Mouse (Mus musculus) forebrain, postnatal 0 days (tissue): ENCODE data around the gene Skint11. TPM values are rescaled to one million over a fixed set of nuclear protein-coding genes. Genes with fewer than 3 reads are reported as not detected.
"Not testable (repeated sequence)": the region's sequence is repeated elsewhere in the genome, so short reads cannot be mapped to it uniquely, and the experiment has no call there.

Experiments
- ATAC-seq: fragments of 200-750 bp; cut with Nextera tagmentation; 2 replicates; pipeline ENCODE4 v1.8.0; 2017; ENCODE audit warnings: mild to moderate bottlenecking, moderate library complexity
- DNase-seq: peaks from one replicate; pipeline ENCODE4 v3.0.0-alpha.2; 2015
- H3K27ac ChIP-seq: fragments of 300-500 bp; sonication (generic); 2 replicates; pipeline ENCODE4 v1.5.1; 2014; ENCODE audit warnings: low read depth, mild to moderate bottlenecking, antibody characterized with exemption, low read length, moderate library complexity, mixed read lengths
- H3K27me3 ChIP-seq: fragments of 300-500 bp; sonication (generic); 2 replicates; pipeline ENCODE4 v1.6.1; 2014; ENCODE audit warnings: mild to moderate bottlenecking, low read length, mixed read lengths; ENCODE audit not compliant: insufficient read depth
- H3K36me3 ChIP-seq: fragments of 300-500 bp; sonication (generic); 2 replicates; pipeline ENCODE4 v1.6.1; 2014; ENCODE audit warnings: mild to moderate bottlenecking, moderate library complexity; ENCODE audit not compliant: insufficient read depth
- H3K4me1 ChIP-seq: fragments of 300-500 bp; sonication (generic); 2 replicates; pipeline ENCODE4 v1.6.1; 2014; ENCODE audit warnings: antibody characterized with exemption; ENCODE audit not compliant: insufficient read depth
- H3K4me2 ChIP-seq: fragments of 300-500 bp; sonication (generic); 2 replicates; pipeline ENCODE4 v1.6.1; 2014; ENCODE audit warnings: low read depth, mild to moderate bottlenecking, moderate library complexity
- H3K4me3 ChIP-seq: fragments of 300-500 bp; sonication (generic); 2 replicates; pipeline ENCODE4 v1.5.1; 2014; ENCODE audit warnings: low read depth, low read length, mixed read lengths
- H3K9ac ChIP-seq: fragments of 300-500 bp; sonication (generic); 2 replicates; pipeline ENCODE4 v1.6.1; 2014; ENCODE audit warnings: mild to moderate bottlenecking
- H3K9me3 ChIP-seq: fragments of 300-500 bp; sonication (generic); 2 replicates; pipeline ENCODE4 v1.6.1; 2016; ENCODE audit warnings: low read length
- CTCF ChIP-seq: sonication (generic); IDR thresholded peaks from 2 replicates; pipeline ENCODE4 v1.5.1; 2016; ENCODE audit warnings: antibody characterized with exemption, control low read depth, low read depth
- WGBS: fragments of 180-500 bp; shearing (Covaris S2); extraction: QIAGEN DNeasy Blood & Tissue Kit; methylation state at CpG from one replicate; pipeline ENCODE4 v1.1.7; 2014; 5-methylcytosine and 5-hydroxymethylcytosine counted together
- polyA plus RNA-seq: library from polyadenylated mRNA; unstranded; fragments of >200 nt; fragmentation: Nextera tagmentation; extraction: Ambion mirVana; gene quantifications from 2 replicates; pipeline ENCODE4 v1.2.1, GENCODE M21; 2015
- total RNA-seq: library from RNA; depleted of rRNA; stranded (reverse); fragments of >200 nt; gene quantifications from 2 replicates; pipeline ENCODE4 v1.2.3, GENCODE M21; 2014; rRNA removed

Gene Skint11
- total RNA-seq (not detected in 2 replicates), polyA plus RNA-seq (not detected in 2 replicates)

GRCm38 (mm10) chr4:114163084-114163483, at the start of gene Skint11:
TSS of gene Skint11 (plus strand) at chr4:114163384.
- ATAC-seq (no peak), DNase-seq (no peak)
- Histone ChIP-seq H3K4me3 (no peak within 1 kb of the TSS), H3K27me3 (no peaks in the 10 kb centered on the region), H3K4me1 (no peaks in the 10 kb centered on the region), H3K4me2 (no peak within 1 kb of the TSS), H3K9ac (no peak within 1 kb of the TSS), H3K36me3 (no peaks in the 10 kb centered on the region), H3K9me3 (0 out of 2 replicates have a peak, but pooled peaks cover 7% of the 10 kb centered on the region), H3K27ac (no peak within 1 kb of the TSS)
- TF ChIP-seq CTCF = no peak
- WGBS = 88% methylated on average over 1 of the region's 1 CpGs

DNA sequence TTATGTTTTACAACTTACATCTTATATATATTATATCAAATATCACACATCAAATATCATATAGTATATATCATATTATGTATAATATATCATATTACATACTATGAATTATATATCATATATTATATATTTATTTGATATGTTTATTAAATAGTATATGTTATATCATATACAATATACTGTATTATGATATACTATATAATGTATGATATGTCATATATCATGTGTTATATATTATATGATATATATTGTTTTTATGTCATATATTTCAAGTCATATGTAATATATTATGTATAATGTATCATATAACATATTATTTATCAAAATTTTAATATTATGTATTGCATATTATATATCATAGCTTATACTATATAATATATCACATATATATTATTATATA, 2.0 kb upstream of the Skint11 start:
- no peak overlapping the region for H3K4me2 ChIP-seq
- no peak for DNase-seq
- H3K27me3 ChIP-seq = no peaks in the 10 kb centered on the region
- H3K9ac ChIP-seq = no peak overlapping the region
- H3K4me1 ChIP-seq = no peaks in the 10 kb centered on the region
- no peak overlapping the region for H3K27ac ChIP-seq
- no peak overlapping the region for H3K4me3 ChIP-seq
- ATAC-seq = no peak
- TF ChIP-seq CTCF = no peak
- H3K9me3 ChIP-seq = 0 out of 2 replicates have a peak, but pooled peaks cover 7% of the 10 kb centered on the region
- H3K36me3 ChIP-seq = no peaks in the 10 kb centered on the region

DNA sequence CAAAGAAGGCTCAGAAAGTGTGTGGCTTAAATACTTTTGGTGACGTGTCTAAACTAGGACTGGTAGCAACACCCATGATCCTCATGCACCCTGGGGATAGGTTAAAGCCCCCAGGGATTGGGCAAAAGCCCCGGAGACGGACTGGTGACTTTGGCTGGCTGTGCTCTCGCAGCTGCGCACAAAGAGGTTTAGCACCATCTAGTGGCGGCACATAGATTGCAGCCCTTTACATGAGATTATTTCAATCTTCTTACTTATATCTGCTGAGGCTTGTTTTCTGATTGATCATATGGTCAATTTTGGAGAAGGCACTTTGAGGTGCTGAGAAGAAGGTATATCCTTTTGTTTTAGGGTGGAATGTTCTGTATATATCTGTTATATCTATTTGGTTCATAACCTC, 9.7 kb downstream of the Skint11 start:
- H3K27ac ChIP-seq, H3K36me3 ChIP-seq, DNase-seq, H3K27me3 ChIP-seq, H3K4me1 ChIP-seq, H3K9me3 ChIP-seq, H3K4me3 ChIP-seq, H3K9ac ChIP-seq, H3K4me2 ChIP-seq, ATAC-seq: not testable (repeated sequence)
- 26% methylated on average over 6 of the region's 6 CpGs for WGBS

- H3K36me3 ChIP-seq, H3K27me3 ChIP-seq, H3K9ac ChIP-seq, H3K27ac ChIP-seq, ATAC-seq, H3K4me2 ChIP-seq, H3K4me3 ChIP-seq, H3K4me1 ChIP-seq, H3K9me3 ChIP-seq, DNase-seq: not testable (repeated sequence)
- WGBS = 70% methylated on average over 1 of the region's 1 CpGs
Observed at GRCm38 (mm10) chr4:114256906-114257305, 93.7 kb downstream of the Skint11 start.

Other genes starting within 250 kb of the Skint11 start
- gene Skint5, start 163.9 kb upstream of the Skint11 start, total RNA-seq = not detected in 2 replicates
- gene Skint5, start 163.9 kb upstream of the Skint11 start, polyA plus RNA-seq = not detected in 2 replicates
- gene Trabd2b, start 243.3 kb downstream of the Skint11 start, total RNA-seq = 0.71 and 0.92 TPM in 2 replicates
- 0.43 and 0.63 TPM in 2 replicates for gene Trabd2b, start 243.3 kb downstream of the Skint11 start, polyA plus RNA-seq